Mouse (Mus musculus): ENCODE measurements around the gene Itga7. TPM values are rescaled to one million over a fixed set of nuclear protein-coding genes. Genes with fewer than 3 reads are reported as not detected.

The Itga7 gene
- polyA plus RNA-seq, 1 experiment: 1.9 TPM

DNA sequence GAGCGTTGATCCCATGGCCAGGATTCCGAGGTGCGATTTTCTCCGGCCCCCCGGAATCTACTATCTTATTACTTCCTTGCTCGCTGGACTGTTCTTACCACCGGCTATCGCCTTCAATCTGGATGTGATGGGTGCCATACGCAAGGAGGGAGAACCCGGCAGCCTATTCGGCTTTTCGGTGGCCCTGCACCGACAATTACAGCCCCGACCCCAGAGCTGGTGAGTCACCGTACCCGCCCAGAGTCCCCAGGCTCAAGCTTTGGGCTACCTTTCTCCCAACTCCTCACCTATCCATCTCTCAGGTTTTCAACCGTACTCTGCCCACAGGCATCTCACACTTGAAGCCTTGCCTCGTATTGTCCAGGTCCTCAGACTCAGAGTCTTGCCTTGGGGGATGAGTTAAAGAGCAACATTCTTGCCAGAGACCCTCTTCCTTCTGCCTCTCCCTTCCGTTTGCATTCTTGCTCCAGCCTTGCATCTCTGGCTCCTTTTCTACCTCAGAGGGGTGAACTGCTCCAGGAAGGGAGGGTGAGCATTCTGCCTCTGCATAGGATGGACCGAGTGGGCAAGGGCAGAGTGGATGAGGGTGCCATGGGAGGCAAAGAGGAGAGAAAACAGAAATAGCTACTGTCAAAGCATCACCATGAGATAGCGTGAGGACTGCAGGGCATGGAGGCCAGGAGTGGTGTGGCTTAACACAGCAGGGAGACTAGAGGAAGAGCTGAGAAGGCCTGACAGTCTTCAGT lies 531 bp downstream of the Itga7 start:
- no peaks in the 10 kb centered on the region for H3K4me1 ChIP-seq (ENCODE audit: control insufficient read depth, insufficient read depth, low read length)
- WGBS: 8% methylated on average over 21 of the region's 21 CpGs
- no peak for TF ChIP-seq CTCF (IDR thresholded peaks at IDR 0.05; ENCODE audit: control insufficient read depth, insufficient read depth, low read length)
- no peak for TF ChIP-seq POLR2A (IDR thresholded peaks at IDR 0.05; ENCODE audit: borderline replicate concordance, control insufficient read depth, low read depth, low read length)
- no peak overlapping the region for H3K4me3 ChIP-seq (replicated peaks; ENCODE audit: control insufficient read depth, low read depth, low read length)
- H3K27ac ChIP-seq (ENCODE audit: control insufficient read depth, insufficient read depth, low read depth, low read length, poor library complexity): no peak overlapping the region

DNA sequence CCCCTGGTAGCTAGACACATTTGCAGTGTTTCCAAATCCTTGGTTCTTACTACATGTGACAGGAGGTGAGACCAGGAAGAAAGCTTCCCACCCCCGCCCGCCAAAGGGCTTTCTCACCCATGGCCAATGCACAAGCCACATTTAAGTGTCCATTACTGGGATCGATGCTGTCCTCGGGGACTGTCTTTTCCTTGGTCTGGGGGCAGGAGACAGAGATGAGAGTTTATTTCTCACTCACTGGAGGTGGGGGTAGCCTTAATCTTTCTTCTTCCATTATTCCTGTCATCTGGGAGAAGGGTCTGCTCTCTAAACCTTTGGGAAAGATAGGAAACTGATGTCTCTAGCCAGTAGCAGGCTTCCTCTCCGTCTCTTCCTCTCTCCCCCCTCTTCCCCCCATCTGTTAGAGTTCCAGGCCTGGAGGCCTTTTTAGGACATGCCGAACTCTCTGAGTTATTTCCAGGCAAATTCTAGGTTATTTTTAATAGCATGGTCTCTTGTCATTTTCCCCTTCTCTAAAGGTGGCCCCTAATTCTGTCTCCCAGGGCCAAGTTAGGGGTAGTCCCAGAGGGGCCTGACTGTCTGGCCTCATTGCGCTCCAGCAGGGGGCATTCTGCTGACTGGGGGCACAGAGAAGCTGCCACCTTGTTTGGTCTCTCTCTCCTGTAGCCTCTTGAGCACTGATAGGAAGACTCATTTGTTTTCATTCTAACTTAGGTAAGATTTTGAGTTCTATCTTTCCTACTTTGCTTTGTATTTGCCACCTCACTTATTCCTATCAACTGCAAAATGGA lies 1.6 kb downstream of the Itga7 start:
- 71% methylated on average over 7 of the region's 7 CpGs for WGBS
- H3K4me3 ChIP-seq (replicated peaks; ENCODE audit: control insufficient read depth, low read depth, low read length): no peak overlapping the region
- no peaks in the 10 kb centered on the region for H3K4me1 ChIP-seq (ENCODE audit: control insufficient read depth, insufficient read depth, low read length)
- no peak overlapping the region for H3K27ac ChIP-seq (ENCODE audit: control insufficient read depth, insufficient read depth, low read depth, low read length, poor library complexity)
- no peak for TF ChIP-seq CTCF (IDR thresholded peaks at IDR 0.05; ENCODE audit: control insufficient read depth, insufficient read depth, low read length)
- no peak for TF ChIP-seq POLR2A (IDR thresholded peaks at IDR 0.05; ENCODE audit: borderline replicate concordance, control insufficient read depth, low read depth, low read length)

GRCm38 (mm10) chr10:128935826-128936440 lies 2.3 kb downstream of the Itga7 start:
- H3K4me3 ChIP-seq (replicated peaks; ENCODE audit: control insufficient read depth, low read depth, low read length): no peak overlapping the region
- 70% methylated on average over 8 of the region's 8 CpGs for WGBS
- no peaks in the 10 kb centered on the region for H3K4me1 ChIP-seq (ENCODE audit: control insufficient read depth, insufficient read depth, low read length)
- H3K27ac ChIP-seq (ENCODE audit: control insufficient read depth, insufficient read depth, low read depth, low read length, poor library complexity): no peak overlapping the region
- TF ChIP-seq CTCF (IDR thresholded peaks at IDR 0.05; ENCODE audit: control insufficient read depth, insufficient read depth, low read length): no peak
- no peak for TF ChIP-seq POLR2A (IDR thresholded peaks at IDR 0.05; ENCODE audit: borderline replicate concordance, control insufficient read depth, low read depth, low read length)

DNA sequence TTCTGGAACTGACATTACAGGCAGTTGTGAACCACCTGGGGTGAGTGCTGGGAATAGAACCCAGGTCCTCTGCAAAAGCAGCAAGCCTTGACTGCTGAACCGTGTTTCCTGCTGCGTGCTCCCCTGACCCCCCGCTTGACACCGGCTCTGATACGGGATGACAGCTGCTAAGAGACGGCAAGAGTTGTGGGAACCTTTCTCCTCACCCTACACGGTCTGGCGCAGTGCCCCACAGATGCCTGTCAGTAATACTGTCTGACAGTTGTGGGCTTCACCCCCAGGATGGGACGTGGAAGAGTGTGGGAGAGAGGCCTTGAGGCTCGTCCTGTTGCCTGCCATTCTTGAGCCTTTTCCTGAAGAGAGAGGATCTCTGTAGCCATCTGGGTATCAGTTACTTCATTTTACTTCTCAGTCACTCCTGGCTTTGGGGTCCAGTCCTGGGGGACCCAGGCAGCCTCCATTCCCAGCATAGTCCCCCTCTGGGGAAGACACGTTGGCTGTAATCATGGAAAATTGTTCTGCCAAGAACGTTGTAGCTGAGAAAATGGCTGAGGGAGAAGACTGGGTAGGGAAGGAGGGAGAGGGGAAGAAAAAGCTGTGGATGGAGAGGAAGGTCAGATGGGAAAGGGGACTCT lies 4.3 kb downstream of the Itga7 start:
- WGBS: 74% methylated on average over 12 of the region's 12 CpGs
- H3K4me1 ChIP-seq (ENCODE audit: control insufficient read depth, insufficient read depth, low read length): no peaks in the 10 kb centered on the region
- TF ChIP-seq CTCF (IDR thresholded peaks at IDR 0.05; ENCODE audit: control insufficient read depth, insufficient read depth, low read length) (no peak), POLR2A (IDR thresholded peaks at IDR 0.05; ENCODE audit: borderline replicate concordance, control insufficient read depth, low read depth, low read length) (no peak)
- H3K4me3 ChIP-seq (replicated peaks; ENCODE audit: control insufficient read depth, low read depth, low read length): no peak overlapping the region
- no peak overlapping the region for H3K27ac ChIP-seq (ENCODE audit: control insufficient read depth, insufficient read depth, low read depth, low read length, poor library complexity)

DNA sequence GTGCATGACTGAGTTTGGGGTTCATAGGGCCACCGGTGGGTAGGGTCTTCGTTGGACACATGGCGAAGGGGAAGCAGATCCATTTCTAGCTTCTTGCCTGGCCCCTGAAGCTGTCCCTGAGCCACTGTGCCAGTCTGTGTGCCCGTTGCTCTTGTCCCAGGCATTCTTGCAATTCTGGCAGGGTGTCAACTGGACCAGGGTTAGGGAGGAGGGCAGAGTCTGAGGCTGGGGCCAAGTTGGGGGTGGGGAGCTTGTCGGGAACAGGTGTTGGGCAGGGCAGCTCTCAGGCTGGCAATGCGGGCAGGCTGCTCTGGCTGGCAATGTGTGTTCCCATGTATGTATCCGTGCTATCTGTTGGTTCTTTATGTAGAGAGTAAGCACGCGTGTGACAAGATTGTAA lies 4.8 kb downstream of the Itga7 start:
- Histone ChIP-seq H3K4me3 (replicated peaks; ENCODE audit: control insufficient read depth, low read depth, low read length) (no peak overlapping the region), H3K27ac (ENCODE audit: control insufficient read depth, insufficient read depth, low read depth, low read length, poor library complexity) (no peak overlapping the region), H3K4me1 (ENCODE audit: control insufficient read depth, insufficient read depth, low read length) (no peaks in the 10 kb centered on the region)
- TF ChIP-seq CTCF (IDR thresholded peaks at IDR 0.05; ENCODE audit: control insufficient read depth, insufficient read depth, low read length) (no peak), POLR2A (IDR thresholded peaks at IDR 0.05; ENCODE audit: borderline replicate concordance, control insufficient read depth, low read depth, low read length) (no peak)
- 77% methylated on average over 9 of the region's 9 CpGs for WGBS

- H3K27ac ChIP-seq (ENCODE audit: control insufficient read depth, insufficient read depth, low read depth, low read length, poor library complexity): no peak overlapping the region; the same call in 1 of the 2 replicates
- H3K4me3 ChIP-seq (replicated peaks; ENCODE audit: control insufficient read depth, low read depth, low read length): no peak overlapping the region
- H3K4me1 ChIP-seq (ENCODE audit: control insufficient read depth, insufficient read depth, low read length): no peaks in the 10 kb centered on the region
- TF ChIP-seq CTCF (IDR thresholded peaks at IDR 0.05; ENCODE audit: control insufficient read depth, insufficient read depth, low read length) (no peak), POLR2A (IDR thresholded peaks at IDR 0.05; ENCODE audit: borderline replicate concordance, control insufficient read depth, low read depth, low read length) (no peak)
- 74% methylated on average over 5 of the region's 5 CpGs for WGBS
Observed at GRCm38 (mm10) chr10:128938974-128939373, 5.4 kb downstream of the Itga7 start.

GRCm38 (mm10) chr10:128940475-128941061 lies 7.0 kb downstream of the Itga7 start:
- TF ChIP-seq CTCF (IDR thresholded peaks at IDR 0.05; ENCODE audit: control insufficient read depth, insufficient read depth, low read length) (no peak), POLR2A (IDR thresholded peaks at IDR 0.05; ENCODE audit: borderline replicate concordance, control insufficient read depth, low read depth, low read length) (no peak)
- Histone ChIP-seq H3K27ac (ENCODE audit: control insufficient read depth, insufficient read depth, low read depth, low read length, poor library complexity) (no peak overlapping the region), H3K4me3 (replicated peaks; ENCODE audit: control insufficient read depth, low read depth, low read length) (no peak overlapping the region), H3K4me1 (ENCODE audit: control insufficient read depth, insufficient read depth, low read length) (no peaks in the 10 kb centered on the region)
- 70% methylated on average over 10 of the region's 10 CpGs for WGBS
